In the genomic region with DNA sequence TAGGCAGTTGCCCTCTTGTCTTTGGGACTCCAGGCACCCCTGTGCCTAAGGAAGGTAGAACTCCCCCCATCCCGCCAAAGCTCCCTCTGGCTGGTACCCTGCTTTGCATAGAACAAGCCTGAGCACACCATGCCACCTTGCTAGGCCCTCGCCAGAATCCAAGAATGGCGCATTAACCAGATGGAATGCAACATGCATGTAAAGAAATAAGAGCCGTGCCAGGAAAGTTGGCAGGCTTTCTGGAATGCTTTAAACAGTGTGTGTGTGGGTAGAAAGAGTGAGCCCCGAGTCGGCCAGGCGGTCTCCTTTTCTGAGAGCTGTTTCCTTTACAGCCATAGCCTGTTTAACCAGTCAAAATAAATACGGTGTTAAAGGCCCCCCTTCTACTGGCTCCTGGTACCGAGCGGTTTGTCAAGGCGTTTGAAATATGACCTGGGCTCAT, we compare ENCODE assay signal across 9 mouse cellular contexts. TPM values are rescaled to one million over a fixed set of nuclear protein-coding genes. Genes with fewer than 3 reads are reported as not detected.
DNase-seq lines count a peak whose midpoint lies in the region; ATAC-seq and TF ChIP-seq lines count a peak whose summit lies in the region.
"Had no signal": no experiment of that assay in that cellular context is flagged by ENCODE, and none has a peak within 500 bp of the region (broad histone marks: within the 10 kb centered on the region; RNA-seq: fewer than 3 reads in every experiment).

No protein-coding gene starts in this region.

- H3K4me2 ChIP-seq in lung, embryonic 14.5 days = peak overlapping the region; percentile 71
- no peak overlapping the region for H3K4me2 ChIP-seq in embryonic facial prominence, embryonic 11.5 days (ENCODE audit: low read depth, low read length)
- peak overlapping the region; percentile 60 for H3K4me2 ChIP-seq in stomach, embryonic 16.5 days (ENCODE audit: low read depth, low read length)
- no peak overlapping the region for H3K4me2 ChIP-seq in liver, postnatal 0 days (ENCODE audit: low read depth, low read length)

- H3K36me3 ChIP-seq in lung, embryonic 14.5 days (ENCODE audit: insufficient read depth) = no peaks in the 10 kb centered on the region
- no peaks in the 10 kb centered on the region for H3K36me3 ChIP-seq in embryonic facial prominence, embryonic 11.5 days (replicated peaks; ENCODE audit: control insufficient read depth, insufficient read depth, low read depth, low read length)
- no peaks in the 10 kb centered on the region for H3K36me3 ChIP-seq in stomach, embryonic 16.5 days (ENCODE audit: control insufficient read depth, insufficient read depth, low read length)
- no peaks in the 10 kb centered on the region for H3K36me3 ChIP-seq in liver, postnatal 0 days (replicated peaks; ENCODE audit: insufficient read depth, low read length)
- H3K36me3 ChIP-seq: liver, embryonic 15.5 days had no signal

- TF ChIP-seq CTCF in lung, embryonic 14.5 days (IDR thresholded peaks at IDR 0.05; ENCODE audit: low read depth) = no peak
- TF ChIP-seq CTCF in liver, postnatal 0 days (IDR thresholded peaks at IDR 0.05; ENCODE audit: low read depth) = no peak

- no peak overlapping the region for H3K9ac ChIP-seq in lung, embryonic 14.5 days
- no peak overlapping the region for H3K9ac ChIP-seq in embryonic facial prominence, embryonic 11.5 days (replicated peaks; ENCODE audit: low read length)
- H3K9ac ChIP-seq in stomach, embryonic 16.5 days (ENCODE audit: low read length) = no peak overlapping the region; the same call in 1 of the 2 replicates
- no peak overlapping the region for H3K9ac ChIP-seq in liver, postnatal 0 days (replicated peaks)

- peak overlapping the region; percentile 80; the same call in 1 of the 2 replicates for H3K27ac ChIP-seq in lung, embryonic 14.5 days (ENCODE audit: low read depth)
- peak overlapping the region; percentile 31; the same call in 1 of the 2 replicates for H3K27ac ChIP-seq in embryonic facial prominence, embryonic 11.5 days (replicated peaks; ENCODE audit: low read depth, low read length)
- H3K27ac ChIP-seq in stomach, embryonic 16.5 days (ENCODE audit: low read length) = peak overlapping the region; percentile 88
- H3K27ac ChIP-seq in liver, postnatal 0 days (ENCODE audit: low read depth) = no peak overlapping the region
- H3K27ac ChIP-seq: liver, embryonic 15.5 days had no signal

- peak; percentile 78 for ATAC-seq in lung, embryonic 14.5 days (ENCODE audit: insufficient read depth)
- ATAC-seq in embryonic facial prominence, embryonic 11.5 days (replicated peaks; ENCODE audit: insufficient number of reproducible peaks, low FRiP score, low TSS enrichment, low read depth) = peak; percentile 51; the same call in 1 of the 2 replicates
- peak; percentile 72 for ATAC-seq in stomach, embryonic 16.5 days (ENCODE audit: insufficient read depth, low FRiP score)
- ATAC-seq in cerebellum, adult (ENCODE audit: insufficient number of reproducible peaks, low FRiP score, low TSS enrichment) = no peak
- ATAC-seq in liver, postnatal 0 days = no peak

- H3K4me1 ChIP-seq in lung, embryonic 14.5 days (ENCODE audit: insufficient read depth) = peaks cover 27% of the 10 kb centered on the region
- H3K4me1 ChIP-seq in embryonic facial prominence, embryonic 11.5 days (ENCODE audit: control insufficient read depth, insufficient read depth, low read length) = peaks cover 10% of the 10 kb centered on the region
- peaks cover 32% of the 10 kb centered on the region for H3K4me1 ChIP-seq in stomach, embryonic 16.5 days (ENCODE audit: control insufficient read depth, insufficient read depth, low read length)
- H3K4me1 ChIP-seq in liver, postnatal 0 days (ENCODE audit: insufficient read depth) = peaks cover 22% of the 10 kb centered on the region

- TF ChIP-seq EP300 in liver, postnatal 0 days (IDR thresholded peaks at IDR 0.05; ENCODE audit: low read depth) = no peak

- WGBS in lung, embryonic 14.5 days = 10% methylated on average over 11 of the region's 11 CpGs
- WGBS in embryonic facial prominence, embryonic 11.5 days = 7% methylated on average over 11 of the region's 11 CpGs
- WGBS in stomach, embryonic 16.5 days = 17% methylated on average over 11 of the region's 11 CpGs
- 43% methylated on average over 11 of the region's 11 CpGs for WGBS in liver, postnatal 0 days (ENCODE audit: insufficient replicate concordance)

- DNase-seq in lung, embryonic 14.5 days = peak; percentile 87
- DNase-seq in lung, postnatal 25 days (ENCODE audit: low spot score) = no peak
- DNase-seq in embryonic facial prominence, embryonic 11.5 days (ENCODE audit: low spot score) = no peak
- peak; percentile 55 for DNase-seq in kidney, adult 18-20 months
- DNase-seq in left cerebral cortex, postnatal 10 days (ENCODE audit: extremely low spot score in 1 of 2, low spot score in 2 of 2) = peak; percentile 61 to 85
- no peak for DNase-seq in liver, postnatal 0 days

- H3K9me3 ChIP-seq in lung, embryonic 14.5 days (ENCODE audit: low read depth, low read length) = no peaks in the 10 kb centered on the region
- H3K9me3 ChIP-seq in embryonic facial prominence, embryonic 11.5 days (replicated peaks; ENCODE audit: control insufficient read depth, low read length) = no peaks in the 10 kb centered on the region
- H3K9me3 ChIP-seq in stomach, embryonic 16.5 days (replicated peaks; ENCODE audit: control insufficient read depth, low read length) = no peaks in the 10 kb centered on the region
- no peaks in the 10 kb centered on the region for H3K9me3 ChIP-seq in liver, postnatal 0 days (ENCODE audit: low read length)
- H3K9me3 ChIP-seq: liver, embryonic 15.5 days had no signal

- H3K27me3 ChIP-seq in lung, embryonic 14.5 days (ENCODE audit: insufficient read depth, low read length) = no peaks in the 10 kb centered on the region
- H3K27me3 ChIP-seq in embryonic facial prominence, embryonic 11.5 days (ENCODE audit: control insufficient read depth, insufficient read depth, low read length) = no peaks in the 10 kb centered on the region
- H3K27me3 ChIP-seq in stomach, embryonic 16.5 days (ENCODE audit: control insufficient read depth, insufficient read depth, low read length) = 0 out of 2 replicates have a peak, but pooled peaks cover 2% of the 10 kb centered on the region
- H3K27me3 ChIP-seq in liver, postnatal 0 days (ENCODE audit: insufficient read depth, low read length) = peaks cover 28% of the 10 kb centered on the region

- intact Hi-C loops in left cerebral cortex, postnatal 10 days (cut with DNase I) = no loop called here

- no peak overlapping the region for H3K4me3 ChIP-seq in lung, embryonic 14.5 days (ENCODE audit: low read depth, low read length)
- no peak overlapping the region for H3K4me3 ChIP-seq in embryonic facial prominence, embryonic 11.5 days (ENCODE audit: low read depth, low read length)
- peak overlapping the region; percentile 35; the same call in 1 of the 2 replicates for H3K4me3 ChIP-seq in stomach, embryonic 16.5 days (replicated peaks; ENCODE audit: low read length)
- H3K4me3 ChIP-seq in liver, postnatal 0 days (ENCODE audit: low read depth, low read length) = no peak overlapping the region

RNA-seq across cellular contexts. Expression of gene Med13l, which starts 45.2 kb away (rescaled TPM):
- 11.9 and 14.1 TPM in 2 replicates for polyA plus RNA-seq in lung, embryonic 14.5 days (2014; fragmentation: Nextera tagmentation; extraction: Ambion mirVana)
- polyA plus RNA-seq in embryonic facial prominence, embryonic 11.5 days (2014; fragmentation: Nextera tagmentation; extraction: Ambion mirVana) = 10.1 and 11.4 TPM in 2 replicates
- total RNA-seq in left cerebral cortex, postnatal 10 days (2021) = 10 to 100 TPM; 72.0 to 76.1 TPM
- polyA plus RNA-seq in stomach, embryonic 16.5 days (2015; fragmentation: Nextera tagmentation; extraction: Ambion mirVana) = 9.9 and 10.4 TPM in 2 replicates
- polyA plus RNA-seq in liver, postnatal 0 days (2015; fragmentation: Nextera tagmentation; extraction: Ambion mirVana) = 4.5 and 5.9 TPM in 2 replicates

Comparison
In these comparisons a context has a peak if more than half of its experiments do, and no peak if none do; other contexts are left out.
1. DNase-seq: peak in lung, embryonic 14.5 days (single experiment), kidney, adult 18-20 months (single experiment) and left cerebral cortex, postnatal 10 days (2 of 2); none in lung, postnatal 25 days (single experiment), embryonic facial prominence, embryonic 11.5 days (single experiment) and liver, postnatal 0 days (single experiment).
2. ATAC-seq: peak in lung, embryonic 14.5 days (single experiment), embryonic facial prominence, embryonic 11.5 days (single experiment) and stomach, embryonic 16.5 days (single experiment); none in cerebellum, adult (single experiment) and liver, postnatal 0 days (single experiment).
3. H3K4me2 ChIP-seq: peak in lung, embryonic 14.5 days (single experiment) and stomach, embryonic 16.5 days (single experiment); none in embryonic facial prominence, embryonic 11.5 days (single experiment) and liver, postnatal 0 days (single experiment).